Mouse (Mus musculus): ENCODE results near the gene Ttll2.
"Not testable (repeated sequence)": the region's sequence is repeated elsewhere in the genome, so short reads cannot be mapped to it uniquely, and the experiment has no call there.

Gene Ttll2

DNA sequence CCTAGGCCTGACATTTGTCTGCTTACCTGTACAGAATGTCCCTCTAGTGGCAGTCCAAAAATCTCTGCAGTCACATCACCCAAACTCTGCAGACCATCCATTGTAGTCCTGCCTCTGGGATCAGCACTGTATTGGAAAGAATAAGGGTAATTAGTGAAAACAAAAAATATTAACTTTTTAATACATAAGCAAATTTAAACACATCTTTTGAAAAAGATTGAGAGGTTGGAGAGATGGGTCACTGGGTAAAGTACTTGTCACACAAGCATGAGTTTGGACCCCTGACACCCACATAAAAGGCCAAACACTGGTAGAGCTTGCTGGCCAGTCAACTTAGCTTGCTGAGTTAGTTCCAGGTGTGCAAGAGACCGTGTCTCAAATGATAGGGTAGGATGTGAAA, at the start of gene Ttll2:
Gene Ttll2, minus strand, starts transcription at position 101 of the 400 bp plus-strand sequence.
- not testable (repeated sequence) for DNase-seq (ENCODE audit: low spot score in 2 of 2)

DNA sequence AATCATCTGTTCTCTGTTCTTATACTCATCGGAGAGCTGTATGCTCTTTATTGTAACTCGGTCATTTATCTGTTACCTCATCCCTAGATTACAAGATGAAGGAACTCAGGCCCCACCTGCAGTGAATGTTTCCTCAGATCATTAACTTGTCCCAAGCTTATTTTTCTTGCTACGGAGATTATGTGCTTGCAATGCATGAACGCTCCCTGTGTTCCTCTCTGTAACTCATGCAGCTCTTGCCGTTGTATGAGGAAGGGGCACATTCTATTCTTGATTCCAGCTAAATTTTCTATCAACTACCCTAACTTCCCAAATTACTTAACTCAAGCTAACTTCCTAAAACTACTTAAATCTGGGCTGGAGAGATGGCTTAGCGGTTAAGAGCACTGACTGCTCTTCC, 47.3 kb upstream of the Ttll2 start:
- DNase-seq (ENCODE audit: low spot score in 2 of 2): not testable (repeated sequence)

DNA sequence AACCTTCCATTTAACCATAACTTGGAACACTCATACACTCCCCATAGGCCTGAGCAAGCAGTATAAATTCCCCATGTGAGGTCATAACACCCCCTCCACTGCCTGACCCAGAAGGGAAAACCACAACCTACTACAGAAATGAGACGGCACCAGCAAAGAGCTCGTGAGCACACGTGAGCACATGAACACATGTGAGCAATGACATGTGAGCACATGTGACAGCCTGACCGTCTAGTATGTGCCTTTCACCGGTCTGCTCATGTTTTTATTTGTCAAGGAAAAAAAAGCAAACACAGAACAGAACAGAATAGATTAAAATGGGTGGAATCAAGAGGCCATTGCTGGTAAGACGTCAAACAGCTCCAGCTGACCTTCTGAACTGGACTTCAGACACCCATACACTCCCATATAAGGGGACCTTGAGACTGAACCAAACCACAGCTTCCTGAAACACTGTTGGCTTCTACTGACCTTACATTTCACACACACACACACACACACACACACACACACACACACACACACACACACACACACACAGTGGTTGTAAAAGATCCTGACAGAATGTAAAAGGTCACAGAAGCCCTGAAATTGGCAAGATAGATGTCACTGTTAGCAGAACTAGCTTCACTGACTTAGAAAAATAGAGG, 45.8 kb upstream of the Ttll2 start:
- DNase-seq (ENCODE audit: low spot score in 2 of 2): not testable (repeated sequence)

- not testable (repeated sequence) for DNase-seq (ENCODE audit: low spot score in 2 of 2)
These were observed 44.6 kb upstream of the Ttll2 start for GRCm38 (mm10) chr17:7397079-7397478.

DNA sequence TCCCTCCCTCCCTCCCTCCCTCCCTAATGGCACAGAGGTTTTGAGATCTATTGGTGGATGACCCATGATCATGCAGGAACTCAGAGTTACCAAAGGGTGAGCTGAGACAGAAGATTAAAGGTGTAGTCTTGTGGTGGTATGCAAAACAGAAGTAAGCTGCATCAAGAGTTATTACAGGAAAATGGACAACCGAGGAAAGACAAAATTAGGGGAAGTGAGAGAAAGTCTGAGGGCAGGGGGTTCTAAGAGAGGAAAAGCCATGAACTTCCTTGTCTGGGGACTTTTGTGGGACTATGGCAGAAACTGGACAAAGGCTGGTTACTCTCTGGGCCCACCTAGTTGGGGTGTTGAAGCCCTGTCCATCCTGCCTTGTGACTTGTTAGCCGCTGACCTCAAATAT, 43.8 kb upstream of the Ttll2 start:
- not testable (repeated sequence) for DNase-seq (ENCODE audit: low spot score in 2 of 2)

- not testable (repeated sequence) for DNase-seq (ENCODE audit: low spot score in 2 of 2)
These were observed 43.2 kb upstream of the Ttll2 start for GRCm38 (mm10) chr17:7395671-7396070.

DNA sequence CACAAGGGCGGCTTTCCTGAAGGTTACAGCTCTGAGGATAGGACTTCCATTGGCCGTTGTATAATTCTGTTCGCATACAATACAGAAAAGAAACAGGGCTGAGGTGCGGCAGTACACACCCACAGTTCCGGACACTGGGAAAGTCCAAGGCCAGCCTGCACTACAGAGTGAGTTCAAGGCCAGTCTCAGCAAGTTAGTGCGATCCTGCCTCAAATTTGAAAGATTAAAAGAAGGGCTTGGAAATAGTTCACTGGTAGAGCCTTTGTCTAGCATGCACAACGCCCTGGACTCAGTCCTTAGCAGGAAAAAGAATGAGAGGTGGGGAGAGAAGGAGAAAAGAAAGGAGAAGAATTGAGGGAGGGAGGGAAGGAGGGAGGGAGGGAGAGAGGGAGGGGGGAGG, 42.6 kb upstream of the Ttll2 start:
- not testable (repeated sequence) for DNase-seq (ENCODE audit: low spot score in 2 of 2)

- DNase-seq (ENCODE audit: low spot score in 2 of 2): not testable (repeated sequence)
These were observed 37.4 kb upstream of the Ttll2 start for GRCm38 (mm10) chr17:7389898-7390297.

DNA sequence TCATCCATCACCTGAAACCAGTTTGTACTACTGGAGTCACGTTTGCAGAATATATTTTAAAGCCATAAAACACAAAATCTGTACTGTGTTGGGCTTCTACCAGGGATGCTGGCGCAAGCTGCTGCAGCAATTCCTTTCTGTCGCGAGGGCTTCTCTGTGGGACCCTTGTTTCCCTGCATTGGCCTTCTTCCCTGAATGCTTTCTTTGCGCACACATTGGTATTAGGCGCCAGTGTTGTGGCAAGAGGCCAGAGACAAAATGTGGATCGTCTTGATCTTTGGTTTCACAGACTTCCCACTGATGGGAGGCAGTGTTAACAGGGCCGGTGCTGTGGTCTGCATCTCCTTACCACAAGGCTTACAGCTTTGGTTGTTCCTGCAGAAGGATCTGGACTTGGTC, 36.5 kb upstream of the Ttll2 start:
- DNase-seq (ENCODE audit: low spot score in 2 of 2): not testable (repeated sequence)

- not testable (repeated sequence) for DNase-seq (ENCODE audit: low spot score in 2 of 2)
These were observed 36.0 kb upstream of the Ttll2 start for GRCm38 (mm10) chr17:7388341-7388957.

DNA sequence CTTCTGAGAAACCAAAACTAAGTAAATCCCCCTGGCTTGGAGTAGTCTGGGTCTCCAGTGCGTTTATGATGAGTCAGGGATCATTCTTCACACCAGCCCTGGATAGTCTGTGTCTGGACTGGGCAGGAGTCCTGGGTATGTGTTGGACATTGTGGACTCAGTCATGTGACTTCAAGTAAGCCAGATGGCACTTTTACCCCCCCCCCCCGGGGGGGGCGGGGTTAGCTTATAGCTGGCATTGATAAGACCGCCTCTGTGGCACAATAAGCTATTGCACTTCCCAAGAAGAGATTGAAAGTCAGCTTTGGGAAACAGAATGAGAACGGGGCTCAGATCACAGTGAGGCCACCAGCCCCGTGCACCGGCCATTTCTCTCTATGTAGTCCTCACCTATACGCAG, 33.5 kb upstream of the Ttll2 start:
- not testable (repeated sequence) for DNase-seq (ENCODE audit: low spot score in 2 of 2)

DNA sequence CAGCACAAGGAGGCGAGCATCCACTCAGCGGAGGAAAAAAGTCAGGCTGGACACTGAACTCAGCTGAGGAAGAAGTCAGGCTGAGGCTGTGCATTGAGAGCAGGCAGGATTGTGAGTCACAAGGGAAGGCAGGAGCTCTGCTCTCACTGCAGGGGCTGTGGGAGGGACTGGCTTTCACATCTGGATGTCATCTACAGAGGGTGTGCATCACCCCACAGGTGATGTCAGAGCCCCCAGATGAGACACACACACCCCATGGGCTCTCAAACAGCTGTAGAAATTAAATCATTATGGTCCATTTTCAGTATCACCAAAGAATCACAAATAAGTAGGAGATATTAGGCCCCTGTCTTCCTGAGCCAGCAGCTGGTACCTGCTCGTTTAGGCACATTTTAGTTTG, 32.9 kb upstream of the Ttll2 start, which contains the start of gene Unc93a2:
Gene Unc93a2, minus strand, starts transcription at position 101 of the 400 bp plus-strand sequence.
- not testable (repeated sequence) for DNase-seq (ENCODE audit: low spot score in 2 of 2)

GRCm38 (mm10) chr17:7383167-7384143, 31.0 kb upstream of the Ttll2 start:
- not testable (repeated sequence) for DNase-seq (ENCODE audit: low spot score in 2 of 2)

- not testable (repeated sequence) for DNase-seq (ENCODE audit: low spot score in 2 of 2)
These were observed 30.2 kb upstream of the Ttll2 start for GRCm38 (mm10) chr17:7382711-7383110.

- not testable (repeated sequence) for DNase-seq (ENCODE audit: low spot score in 2 of 2)
These were observed 25.4 kb upstream of the Ttll2 start for GRCm38 (mm10) chr17:7377907-7378306.

DNA sequence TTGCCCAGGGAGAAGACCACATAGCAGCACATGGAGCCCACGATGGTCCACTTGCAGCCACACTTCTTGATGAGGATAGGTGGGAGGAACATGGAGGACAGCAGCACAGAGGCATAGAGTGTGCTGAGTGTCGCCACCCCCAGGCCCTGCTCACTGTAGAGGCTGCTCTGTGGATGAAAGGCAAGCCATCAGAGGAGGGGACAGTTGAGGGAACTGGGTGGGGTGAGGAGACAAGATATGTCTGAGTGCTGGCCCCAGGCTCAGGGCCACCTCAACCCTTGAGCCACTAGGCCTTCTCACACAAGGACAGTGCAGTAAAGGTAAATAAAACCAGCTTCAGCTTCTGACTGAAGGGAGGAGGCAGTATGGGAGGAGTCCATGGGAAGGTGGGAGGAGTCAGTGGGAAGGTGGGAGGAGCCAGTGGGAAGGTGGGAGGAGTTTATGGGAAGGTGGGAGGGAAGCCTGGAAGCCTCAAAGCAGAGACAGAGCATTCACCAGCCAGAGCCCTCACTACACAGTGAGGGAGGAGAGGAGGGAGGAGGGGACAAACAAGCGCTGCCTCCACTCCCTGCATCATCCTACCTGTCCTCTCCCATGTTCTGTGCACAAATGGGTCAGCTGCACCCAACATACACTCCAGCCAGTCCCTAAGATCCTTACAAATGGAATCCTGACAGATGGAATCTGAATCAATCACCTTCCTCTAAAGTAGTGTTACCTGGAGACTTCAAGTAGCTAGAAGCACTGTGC, 24.6 kb upstream of the Ttll2 start:
- DNase-seq (ENCODE audit: low spot score in 2 of 2): not testable (repeated sequence)

DNA sequence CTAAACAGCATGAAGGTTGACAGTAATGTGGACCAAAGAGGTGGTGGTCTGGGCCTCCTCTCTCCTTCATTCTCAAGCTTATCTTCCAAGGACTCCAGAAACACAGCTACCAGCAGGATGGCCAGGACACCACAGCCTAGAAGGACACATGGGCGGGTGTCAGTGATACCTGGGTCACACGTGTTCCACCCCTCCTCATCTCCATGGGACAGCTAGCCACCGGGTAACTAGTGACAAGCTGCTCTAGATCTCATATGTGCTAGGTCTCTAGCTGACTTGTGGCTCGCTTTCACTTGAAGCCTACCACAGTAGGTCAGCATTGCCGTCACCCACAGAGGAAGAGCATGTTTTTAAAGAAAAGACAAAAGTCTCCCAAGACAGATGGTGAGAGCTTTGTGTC, 19.4 kb upstream of the Ttll2 start, which contains the start of gene Gm49630:
Gene Gm49630, minus strand, starts transcription at position 101 of the 400 bp plus-strand sequence.
- not testable (repeated sequence) for DNase-seq (ENCODE audit: low spot score in 2 of 2)

- not testable (repeated sequence) for DNase-seq (ENCODE audit: low spot score in 2 of 2)
These were observed 16.9 kb upstream of the Ttll2 start for GRCm38 (mm10) chr17:7369401-7369800.

GRCm38 (mm10) chr17:7366676-7367374, 14.3 kb upstream of the Ttll2 start:
- not testable (repeated sequence) for DNase-seq (ENCODE audit: low spot score in 2 of 2)

- not testable (repeated sequence) for DNase-seq (ENCODE audit: low spot score in 2 of 2)
These were observed 13.8 kb upstream of the Ttll2 start for GRCm38 (mm10) chr17:7366265-7366664.
